Mouse (Mus musculus): ENCODE data around the gene Herpud2.
A peak's percentile ranks its signal among the peaks of the same experiment; 100 is the strongest.
"Not testable (repeated sequence)": the region's sequence is repeated elsewhere in the genome, so short reads cannot be mapped to it uniquely, and the experiment has no call there.

The Herpud2 gene

GRCm38 (mm10) chr9:25145925-25146324 is 5.7 kb downstream of the Herpud2 start:
- DNase-seq (ENCODE audit: low spot score in 2 of 2) = no peak

DNA sequence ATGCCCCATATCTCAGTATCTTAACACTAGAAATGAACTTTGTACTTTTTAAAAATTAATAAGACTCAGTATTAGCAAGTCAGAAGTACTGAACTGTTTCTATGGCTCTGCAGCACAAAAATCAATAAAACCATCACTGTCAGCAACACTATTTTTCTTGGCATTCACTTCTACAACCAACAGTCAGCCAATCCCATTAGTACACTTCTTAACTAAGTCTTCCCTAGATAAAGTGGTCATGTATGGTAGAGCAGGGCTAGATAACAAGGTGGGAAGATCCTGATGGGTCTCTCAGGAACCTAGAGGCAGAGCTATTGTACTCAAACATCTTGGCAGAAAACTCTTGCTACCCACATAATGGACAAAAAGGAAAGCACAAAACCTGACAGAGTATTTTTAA is 7.7 kb downstream of the Herpud2 start:
- no peak for DNase-seq (ENCODE audit: low spot score in 2 of 2)

GRCm38 (mm10) chr9:25142988-25143387 is 8.6 kb downstream of the Herpud2 start:
- no peak for DNase-seq (ENCODE audit: low spot score in 2 of 2)

DNA sequence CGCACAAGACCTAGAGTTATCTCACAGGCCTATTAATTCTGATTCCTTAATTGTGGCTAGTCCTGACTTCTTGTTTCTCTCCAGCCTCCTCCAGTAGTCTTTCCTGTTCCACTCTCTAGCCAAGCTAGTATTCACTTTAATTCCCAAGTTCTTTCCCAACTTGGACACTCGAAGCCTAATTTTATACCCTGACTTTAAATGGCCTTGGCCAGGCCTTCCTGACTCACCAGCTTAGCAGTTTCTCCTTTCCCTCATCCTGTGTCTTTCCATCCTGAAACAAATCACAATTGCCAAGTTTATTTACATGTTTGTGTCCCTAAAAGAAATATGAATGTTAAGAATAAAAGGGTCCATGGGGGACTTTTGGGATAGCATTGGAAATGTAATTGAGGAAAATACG is 9.6 kb downstream of the Herpud2 start:
- no peak for DNase-seq (ENCODE audit: low spot score in 2 of 2)

GRCm38 (mm10) chr9:25140330-25140729 is 11.3 kb downstream of the Herpud2 start:
- DNase-seq (ENCODE audit: low spot score in 2 of 2) = no peak

DNA sequence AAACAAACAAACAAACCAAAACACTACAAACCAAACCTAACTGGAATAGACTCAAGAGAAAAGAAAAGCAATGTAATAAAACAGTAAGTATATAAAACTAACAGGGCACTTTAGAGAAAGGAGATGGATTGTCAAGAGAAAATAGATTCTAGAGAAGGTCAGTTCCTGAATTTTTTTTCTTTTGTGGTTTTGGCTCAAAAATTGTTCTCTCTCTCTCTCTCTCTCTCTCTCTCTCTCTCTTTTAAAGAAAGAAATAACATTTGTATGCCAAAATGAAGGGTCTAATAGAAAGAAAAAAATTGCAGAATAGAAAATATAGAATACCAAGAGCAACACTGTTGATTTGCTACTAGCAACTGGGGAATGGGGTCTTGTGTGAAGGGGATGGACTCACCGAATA is 12.7 kb downstream of the Herpud2 start:
- DNase-seq (ENCODE audit: low spot score in 2 of 2) = no peak

DNA sequence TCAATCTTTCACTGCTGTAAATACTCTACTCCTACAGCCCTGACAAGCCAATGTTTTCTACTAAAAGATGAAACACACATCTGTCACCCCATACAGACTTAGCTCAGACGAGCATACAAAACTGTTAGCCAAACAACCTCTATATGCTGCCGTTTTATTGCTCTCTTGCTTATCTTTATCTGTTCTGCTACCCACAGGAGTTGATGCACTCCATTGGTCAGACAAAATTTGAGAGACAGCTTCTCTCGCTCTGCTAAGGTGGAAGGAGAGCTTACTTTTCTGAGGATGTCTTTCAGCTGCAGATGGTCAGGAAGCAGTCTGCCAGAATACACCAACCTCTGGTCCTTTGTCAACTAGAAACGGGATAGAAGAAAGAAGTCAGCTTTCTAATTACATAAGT is 18.7 kb downstream of the Herpud2 start:
- DNase-seq (ENCODE audit: low spot score in 2 of 2) = no peak

GRCm38 (mm10) chr9:25132253-25132652 is 19.4 kb downstream of the Herpud2 start:
- no peak for DNase-seq (ENCODE audit: low spot score in 2 of 2)

DNA sequence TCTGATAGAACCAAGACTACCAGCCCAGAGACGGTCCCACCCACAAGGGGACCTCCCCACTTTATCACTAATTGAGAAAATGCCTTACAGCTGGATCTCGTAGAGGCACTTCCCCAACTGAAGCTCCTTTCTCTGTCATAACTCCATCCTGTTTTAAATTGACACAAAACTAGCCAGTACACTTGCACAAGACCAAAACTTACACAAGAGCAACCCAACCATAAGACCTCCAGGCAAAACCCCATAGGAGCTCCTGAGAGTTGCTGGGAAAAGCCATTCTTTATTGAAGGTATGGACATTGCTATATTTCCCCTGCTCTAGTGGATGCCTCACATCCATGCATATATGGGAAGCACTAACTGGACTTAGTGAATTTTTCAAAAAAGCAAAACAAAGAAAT is 27.6 kb downstream of the Herpud2 start:
- no peak for DNase-seq (ENCODE audit: low spot score in 2 of 2)

DNA sequence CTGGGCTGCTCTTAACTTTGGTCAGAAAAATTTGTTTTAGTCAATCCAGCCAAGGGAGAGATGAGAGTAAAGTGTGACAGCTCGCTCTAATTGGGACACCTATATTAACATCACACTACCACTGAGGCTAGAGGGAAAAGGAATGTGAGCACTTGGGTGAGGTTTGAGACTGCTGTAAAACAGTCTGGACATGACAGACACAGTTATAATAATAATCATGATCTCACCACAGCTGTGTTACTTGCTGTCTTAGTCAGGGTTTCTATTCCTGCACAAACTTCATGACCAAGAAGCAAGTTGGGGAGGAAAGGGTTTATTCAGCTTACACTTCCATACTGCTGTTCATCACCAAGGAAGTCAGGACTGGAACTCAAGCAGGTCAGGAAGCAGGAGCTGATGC is 28.0 kb downstream of the Herpud2 start:
- not testable (repeated sequence) for DNase-seq (ENCODE audit: low spot score in 2 of 2)

GRCm38 (mm10) chr9:25104638-25105037 is 47.0 kb downstream of the Herpud2 start:
- DNase-seq (ENCODE audit: low spot score in 2 of 2) = peak in 1 of 2 experiments; percentile 41

GRCm38 (mm10) chr9:25102881-25103280 is 48.7 kb downstream of the Herpud2 start:
- DNase-seq (ENCODE audit: low spot score in 2 of 2) = no peak

- no peak for DNase-seq (ENCODE audit: low spot score in 2 of 2)
Observed at GRCm38 (mm10) chr9:25090853-25091252, 60.8 kb downstream of the Herpud2 start.

DNA sequence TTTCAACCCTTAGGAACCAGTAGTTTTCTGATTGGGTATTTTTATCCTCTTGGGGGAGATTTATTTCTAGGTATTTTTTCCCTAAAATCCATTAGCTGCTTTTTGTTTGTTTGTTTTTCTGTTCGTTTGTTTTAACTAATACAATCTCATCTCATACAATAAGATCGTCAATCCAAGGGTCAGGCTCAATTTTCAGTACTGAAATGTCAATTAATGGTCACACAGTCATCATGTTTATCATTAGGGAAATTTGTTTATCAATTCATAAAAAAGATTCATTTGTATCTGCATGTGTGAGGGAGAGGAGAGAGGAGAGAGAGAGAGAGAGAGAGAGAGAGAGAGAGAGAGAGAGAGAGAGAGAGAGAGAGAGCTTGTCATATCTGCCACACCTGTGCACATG is 62.5 kb downstream of the Herpud2 start, which contains the start of gene Gm10181:
Gene Gm10181 (plus strand): TSS at position 301 of the 400 bp plus-strand sequence.
- no peak for DNase-seq (ENCODE audit: low spot score in 2 of 2)

- no peak for DNase-seq (ENCODE audit: low spot score in 2 of 2)
Observed at GRCm38 (mm10) chr9:25076505-25076904, 75.1 kb downstream of the Herpud2 start.

DNA sequence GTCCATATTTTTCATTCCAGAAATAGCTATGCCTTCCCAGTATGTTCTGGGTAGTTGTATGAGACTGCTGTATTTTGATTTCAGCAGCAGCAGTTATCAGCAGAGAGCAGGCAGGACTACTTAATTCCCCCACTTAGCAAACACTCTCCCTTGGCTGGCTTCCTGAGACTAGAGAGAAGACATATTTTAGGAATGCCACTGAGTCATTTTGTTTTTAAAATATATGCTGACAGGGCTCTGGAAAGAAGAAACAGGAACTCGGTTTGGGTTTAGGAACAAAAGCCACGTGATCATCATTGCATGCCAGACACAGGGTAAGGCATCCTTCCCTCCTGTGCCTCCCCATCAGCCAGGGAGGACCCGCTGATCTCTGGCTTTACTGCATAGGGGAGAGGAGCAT is 75.6 kb downstream of the Herpud2 start:
- peak; percentile 13 to 26 for DNase-seq (ENCODE audit: low spot score in 2 of 2)

GRCm38 (mm10) chr9:25072666-25073065 is 79.0 kb downstream of the Herpud2 start:
- DNase-seq (ENCODE audit: low spot score in 2 of 2) = no peak

GRCm38 (mm10) chr9:25058726-25059125 is 92.9 kb downstream of the Herpud2 start:
- no peak for DNase-seq (ENCODE audit: low spot score in 2 of 2)

Data from right cerebral cortex, postnatal 36 days (tissue).